Mouse (Mus musculus): ENCODE data around the gene Sstr4. TPM values are rescaled to one million over a fixed set of nuclear protein-coding genes. Genes with fewer than 3 reads are reported as not detected.

Gene Sstr4
- total RNA-seq, 2 experiments from 2014 or later: 76.1 to 81.3 TPM

- peak in 1 of 2 experiments; percentile 34 for DNase-seq
Observed at GRCm38 (mm10) chr2:148396209-148396608, 1.1 kb downstream of the Sstr4 start.

GRCm38 (mm10) chr2:148397015-148397783 is 2.1 kb downstream of the Sstr4 start:
- DNase-seq: no peak

- no peak for DNase-seq
Observed at GRCm38 (mm10) chr2:148397784-148398100, 2.6 kb downstream of the Sstr4 start.

- DNase-seq: no peak
Observed at GRCm38 (mm10) chr2:148398901-148399685, 3.9 kb downstream of the Sstr4 start.

GRCm38 (mm10) chr2:148402227-148402626 is 7.1 kb downstream of the Sstr4 start:
- no peak for DNase-seq

GRCm38 (mm10) chr2:148404906-148405305 is 9.8 kb downstream of the Sstr4 start:
- no peak for DNase-seq

- DNase-seq: peak in 1 of 2 experiments; percentile 20
Observed at GRCm38 (mm10) chr2:148406160-148406970, 11.2 kb downstream of the Sstr4 start.

- DNase-seq: no peak
Observed at GRCm38 (mm10) chr2:148406971-148407869, 12.1 kb downstream of the Sstr4 start.

- no peak for DNase-seq
Observed at GRCm38 (mm10) chr2:148407870-148408760, 13.0 kb downstream of the Sstr4 start, which contains the start of gene Thbd. Thbd (minus strand) TSS chr2:148408188.

- no peak for DNase-seq
Observed at GRCm38 (mm10) chr2:148408761-148409120, 13.6 kb downstream of the Sstr4 start.

- DNase-seq: peak; percentile 66 to 72
Observed at GRCm38 (mm10) chr2:148409141-148409540, 14.0 kb downstream of the Sstr4 start.

GRCm38 (mm10) chr2:148409821-148410220 is 14.7 kb downstream of the Sstr4 start:
- DNase-seq: no peak

- DNase-seq: no peak
Observed at GRCm38 (mm10) chr2:148419151-148419550, 24.0 kb downstream of the Sstr4 start.

- no peak for DNase-seq
Observed at GRCm38 (mm10) chr2:148419776-148420175, 24.6 kb downstream of the Sstr4 start.

GRCm38 (mm10) chr2:148421112-148421511 is 26.0 kb downstream of the Sstr4 start:
- no peak for DNase-seq

GRCm38 (mm10) chr2:148421706-148422105 is 26.6 kb downstream of the Sstr4 start:
- no peak for DNase-seq

GRCm38 (mm10) chr2:148425709-148426382 is 30.7 kb downstream of the Sstr4 start:
- DNase-seq: no peak

- DNase-seq: no peak
Observed at GRCm38 (mm10) chr2:148427553-148427952, 32.4 kb downstream of the Sstr4 start.

GRCm38 (mm10) chr2:148428523-148428922 is 33.4 kb downstream of the Sstr4 start:
- no peak for DNase-seq

GRCm38 (mm10) chr2:148429001-148429505 is 33.9 kb downstream of the Sstr4 start:
- DNase-seq: no peak
